Mouse (Mus musculus): ENCODE measurements at regions not wholly inside any gene's neighbourhood (a gene's known extent, or its start where the extent isn't known, plus 50 kb on each side); places are given as distances from the start of the nearest gene placed in this dataset.

DNA sequence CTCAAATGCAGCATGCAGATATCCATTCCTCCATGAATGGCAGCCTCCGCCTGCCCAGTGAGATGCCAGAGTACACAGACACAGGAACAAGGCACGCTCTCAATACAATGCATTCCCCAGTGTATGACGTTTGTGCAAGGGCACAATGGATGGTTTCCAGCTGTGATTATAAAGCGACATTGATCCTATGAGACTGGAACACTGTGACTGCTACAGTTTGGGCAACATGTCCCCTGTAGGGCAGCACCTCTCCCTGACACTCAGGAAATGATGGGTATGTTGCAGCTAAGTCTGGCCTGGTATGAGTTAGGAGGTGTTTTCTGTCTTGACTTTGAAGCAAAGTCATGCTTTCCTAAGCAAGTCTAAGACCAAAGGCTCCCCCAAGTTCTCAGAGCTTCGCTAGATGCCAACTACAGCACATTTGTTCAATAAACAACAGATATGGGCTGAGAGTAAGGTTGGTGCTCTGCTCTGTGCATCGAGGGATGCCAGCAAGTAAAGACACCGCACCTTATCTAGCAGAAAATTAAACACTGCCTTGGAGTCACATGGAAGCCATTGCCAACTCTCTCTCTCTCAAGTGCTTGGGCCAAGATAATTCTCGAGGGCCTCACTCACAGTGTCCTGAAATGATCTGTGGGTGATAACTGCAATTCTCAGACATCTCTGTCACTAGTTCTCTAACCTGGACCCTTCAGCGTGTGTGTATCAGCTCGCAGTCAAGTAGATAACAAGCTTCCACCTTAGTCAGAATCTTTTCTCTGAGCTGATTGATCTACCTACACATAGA, 124.1 kb upstream of the Thbs1 start:
- no peak for DNase-seq

DNA sequence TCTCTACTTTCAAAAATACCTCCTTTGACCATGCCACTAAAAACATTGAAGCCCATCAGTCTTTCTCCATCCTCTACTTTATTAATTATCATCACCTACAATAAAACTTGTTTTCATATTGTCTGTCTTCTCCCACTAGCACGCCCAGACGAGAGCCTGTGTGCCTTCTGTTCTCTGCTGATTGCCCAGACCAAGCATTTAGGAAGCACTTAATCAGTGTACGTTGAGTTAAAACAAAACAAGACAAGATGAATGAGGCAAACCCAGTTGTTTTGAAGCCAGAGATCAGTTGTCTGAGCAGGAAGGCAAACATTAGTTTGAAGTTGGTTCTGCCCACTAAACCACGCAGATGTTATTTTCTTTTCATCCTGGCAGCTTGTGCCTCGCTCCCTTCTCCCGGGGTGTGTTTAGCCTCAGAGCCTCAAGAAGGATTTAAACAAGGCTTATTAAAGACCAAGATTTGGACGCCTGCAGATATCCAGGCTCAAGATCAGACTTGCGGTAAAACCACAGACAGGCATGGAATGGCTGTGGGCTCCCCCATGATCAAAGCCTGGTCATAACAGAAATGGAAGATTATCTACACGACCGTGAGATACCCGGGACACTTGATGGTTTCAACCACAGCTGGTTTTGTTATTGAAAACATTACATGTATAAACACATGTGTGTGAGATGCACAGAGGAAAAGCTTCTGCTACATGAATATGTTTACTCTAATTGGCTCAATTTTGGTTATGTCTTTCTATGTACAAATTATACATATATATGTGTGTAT, 123.1 kb upstream of the Thbs1 start:
- DNase-seq, result no peak

DNA sequence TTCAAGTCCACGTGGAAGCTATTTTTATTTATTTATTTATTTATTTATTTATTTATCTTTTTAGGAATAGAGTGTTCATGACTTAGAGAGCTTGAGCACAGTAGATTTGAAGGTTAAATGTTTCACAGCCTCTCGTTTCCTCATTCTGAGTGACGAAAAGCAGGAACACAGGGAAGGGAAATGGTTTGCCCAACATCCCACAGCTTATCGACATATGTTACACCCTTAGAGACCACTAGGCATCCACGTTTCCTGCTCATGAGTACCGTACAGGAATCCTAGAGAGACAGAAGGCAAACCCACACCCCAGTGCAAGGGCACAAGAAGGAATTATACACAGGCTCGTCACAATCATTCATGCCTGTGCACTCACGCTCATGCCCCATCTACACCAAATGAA, 122.5 kb upstream of the Thbs1 start:
- DNase-seq, result no peak

- no peak for DNase-seq
These were observed 115.3 kb upstream of the Thbs1 start for GRCm38 (mm10) chr2:117996130-117997083.

DNA sequence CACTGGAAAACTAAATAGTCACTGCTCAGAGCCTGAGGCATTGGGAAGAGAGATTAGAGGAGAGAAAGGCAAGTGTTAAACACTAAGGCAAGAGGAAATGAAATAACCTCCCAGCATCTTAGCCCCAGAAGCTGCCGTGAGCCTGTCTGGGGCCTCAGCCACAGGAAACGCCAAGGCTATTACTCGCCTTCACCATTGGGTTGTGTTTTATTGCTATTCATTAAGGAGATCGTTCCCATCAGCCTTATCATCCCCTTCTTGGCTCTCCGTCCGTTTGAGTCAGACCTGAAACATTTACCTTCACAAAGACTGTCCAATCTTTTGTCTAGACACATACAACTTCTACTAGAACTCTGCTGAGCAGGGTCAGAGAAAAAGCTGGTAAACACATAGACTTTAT, 112.0 kb upstream of the Thbs1 start:
- no peak for DNase-seq

GRCm38 (mm10) chr2:118004191-118004590, 107.5 kb upstream of the Thbs1 start:
- DNase-seq, result no peak

- peak; percentile 50 to 52 for DNase-seq
These were observed 103.9 kb upstream of the Thbs1 start for GRCm38 (mm10) chr2:118007539-118008427.

DNA sequence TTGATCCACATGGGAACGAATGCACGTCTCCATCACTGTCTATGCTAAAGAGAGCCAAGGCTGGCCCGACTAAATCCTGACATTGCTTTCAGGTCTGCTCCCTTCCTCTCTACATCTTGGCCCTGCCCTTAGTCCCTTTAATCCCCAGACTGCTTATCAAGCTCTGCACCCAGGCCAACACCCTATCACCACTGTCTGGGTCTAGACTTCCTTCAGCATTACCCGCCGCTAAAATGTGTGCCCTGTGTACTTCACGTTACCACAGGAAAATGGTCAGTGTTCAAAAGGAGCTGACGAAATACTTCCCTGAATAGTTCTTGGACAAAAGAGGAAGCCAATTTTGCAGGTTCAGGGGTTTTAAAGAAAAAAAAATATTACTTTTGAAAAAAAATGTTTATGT, 100.0 kb upstream of the Thbs1 start:
- no peak for DNase-seq

GRCm38 (mm10) chr2:118012211-118012610, 99.5 kb upstream of the Thbs1 start:
- no peak for DNase-seq

DNA sequence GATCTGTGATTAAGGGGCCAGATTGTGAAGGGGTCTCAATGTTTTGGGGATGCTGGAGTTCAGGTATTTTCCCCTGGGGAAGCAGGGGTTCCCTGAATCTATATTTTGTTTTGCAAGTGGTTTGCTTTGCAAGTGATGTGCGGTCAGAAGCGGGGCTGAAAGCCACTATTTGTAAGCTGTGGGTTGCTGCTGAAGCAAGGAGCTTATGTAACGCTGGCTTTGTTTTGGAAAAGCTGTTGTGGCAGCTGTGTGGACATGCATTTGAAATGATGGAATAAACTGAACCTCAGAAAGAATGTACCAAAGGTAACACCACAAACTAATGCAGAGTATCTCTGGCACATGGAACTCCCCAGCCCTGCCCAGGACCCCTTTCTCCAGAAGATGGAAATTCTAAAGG, 98.5 kb upstream of the Thbs1 start:
- no peak for DNase-seq

GRCm38 (mm10) chr2:118015182-118015581, 96.5 kb upstream of the Thbs1 start:
- DNase-seq, result no peak

- DNase-seq, result no peak
These were observed 85.6 kb upstream of the Thbs1 start for GRCm38 (mm10) chr2:118025829-118026735.

DNA sequence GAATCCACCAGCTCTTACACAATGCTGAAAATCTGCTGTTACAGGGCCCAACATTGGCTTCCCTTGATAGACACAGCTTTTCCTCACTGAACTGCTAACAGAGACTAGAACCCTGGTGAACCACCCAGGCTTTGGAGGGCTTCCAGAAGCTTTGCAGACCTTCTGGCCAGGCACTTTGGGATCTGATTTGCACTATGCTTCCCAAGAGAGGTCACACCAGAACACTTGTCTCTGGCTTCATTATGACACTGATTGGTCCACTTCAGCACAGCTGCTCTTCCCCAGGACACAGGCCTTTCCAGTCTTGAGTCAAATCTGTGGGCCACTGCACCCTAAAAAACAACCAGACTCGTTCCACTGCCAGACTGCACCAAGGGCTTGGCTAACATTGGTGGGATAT, 82.8 kb upstream of the Thbs1 start:
- DNase-seq, result peak; percentile 9 to 20

GRCm38 (mm10) chr2:118029470-118030108, 82.1 kb upstream of the Thbs1 start:
- no peak for DNase-seq

GRCm38 (mm10) chr2:118031662-118032061, 80.0 kb upstream of the Thbs1 start:
- DNase-seq, result no peak

DNA sequence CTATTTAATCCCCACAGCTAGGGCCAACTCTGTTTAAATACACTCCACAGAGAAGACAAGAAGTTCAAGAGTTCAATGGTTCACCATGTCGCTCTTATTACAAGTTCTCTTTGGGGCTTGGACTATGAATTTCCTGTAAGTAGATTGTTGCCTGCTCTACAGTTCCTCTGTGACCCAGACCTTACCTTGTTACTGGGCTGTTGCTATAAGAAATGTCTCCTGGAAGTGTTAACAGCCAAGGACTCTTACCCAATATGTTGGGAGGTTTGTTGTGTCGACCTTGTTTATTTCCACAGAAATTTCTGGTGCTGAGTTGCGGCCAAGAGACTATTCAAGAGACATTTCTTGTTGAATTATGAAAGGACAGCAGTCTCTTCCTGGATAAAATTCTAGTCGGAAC, 78.3 kb upstream of the Thbs1 start:
- no peak for DNase-seq

GRCm38 (mm10) chr2:118034026-118034425, 77.7 kb upstream of the Thbs1 start:
- DNase-seq, result no peak

- no peak for DNase-seq
These were observed 76.3 kb upstream of the Thbs1 start for GRCm38 (mm10) chr2:118035333-118035732.

DNA sequence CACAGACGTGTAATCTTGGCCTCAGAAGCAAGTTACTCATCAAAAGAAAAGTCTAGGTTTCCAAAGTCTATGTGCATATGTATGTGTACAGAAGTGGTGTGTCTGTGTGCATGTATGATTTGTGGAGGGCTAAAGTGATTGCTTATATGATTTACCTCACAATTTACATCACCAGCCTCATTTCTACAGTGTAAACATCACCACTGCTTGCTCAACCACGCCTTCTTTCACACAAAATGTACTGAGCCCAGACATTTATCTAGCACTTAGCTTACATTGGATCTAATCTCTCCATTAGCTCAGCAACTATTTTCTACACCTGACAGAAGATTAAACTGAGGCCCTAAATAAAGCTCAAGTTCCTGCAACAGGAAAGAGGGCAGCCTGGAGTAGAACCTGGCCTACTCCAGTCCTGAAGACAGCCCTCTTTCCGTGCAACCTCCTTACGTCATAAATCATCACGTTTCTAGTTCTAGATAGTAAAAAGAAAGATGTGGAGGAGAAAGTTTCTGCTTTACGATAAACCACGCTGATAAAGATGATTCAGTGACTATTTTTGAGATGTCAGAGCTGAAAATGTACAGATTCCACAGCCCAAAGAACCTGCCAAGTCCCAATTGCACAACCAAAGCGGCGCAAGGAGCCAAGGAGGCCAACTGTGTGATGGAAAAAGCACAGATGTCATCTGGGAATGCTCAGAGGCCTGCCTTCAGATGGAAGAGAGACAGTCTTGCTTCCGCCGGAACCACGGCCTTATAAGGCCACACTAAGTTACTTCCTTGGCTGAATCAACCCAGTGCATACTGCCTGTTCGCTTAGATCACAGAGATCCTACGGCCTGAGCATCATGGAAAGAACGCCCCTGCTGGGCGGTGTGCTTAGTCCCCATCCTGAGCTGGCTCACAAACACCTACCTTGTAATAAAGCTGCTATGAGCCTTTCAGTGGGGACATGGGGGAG, 72.5 kb upstream of the Thbs1 start:
- DNase-seq, result peak; percentile 65 to 67

All from lung, adult 18-20 months (tissue).